Mouse (Mus musculus) heart, postnatal 0 days (tissue): ENCODE results near the gene Slc12a9.

Experiments
- CTCF ChIP-seq: IDR thresholded peaks from 2 replicates; pipeline ENCODE4 v1.5.1; 2016; ENCODE audit warnings: antibody characterized with exemption, control low read depth, low read depth
- EP300 ChIP-seq: IDR thresholded peaks from 2 replicates; pipeline ENCODE4 v1.6.1; 2016; ENCODE audit warnings: antibody characterized with exemption, low read depth

- peak; percentile 24; the same call in 1 of the 2 replicates for TF ChIP-seq CTCF
- TF ChIP-seq EP300, result peak; percentile 89
These were observed 16.2 kb upstream of the Slc12a9 start, which contains the start of gene Ephb4 for GRCm38 (mm10) chr5:137349384-137350204.
